Mouse (Mus musculus) neural tube, embryonic 12.5 days (tissue): Measurements from ENCODE around the gene Mmp2. TPM values are rescaled to one million over a fixed set of nuclear protein-coding genes. Genes with fewer than 3 reads are reported as not detected.

Experiments used
- polyA plus RNA-seq: library from polyadenylated mRNA; unstranded; fragments of >200 nt; fragmentation: Nextera tagmentation; extraction: Ambion mirVana; gene quantifications from 2 replicates; pipeline ENCODE4 v1.2.1, GENCODE M21; 2016

The Mmp2 gene
- polyA plus RNA-seq, 1 experiment from 2014 or later: 58.1 TPM

Other genes starting within 250 kb of the Mmp2 start
- 1.4 and 2.2 TPM in 2 replicates for gene Irx6, start 153.0 kb upstream of the Mmp2 start, polyA plus RNA-seq
- 7.8 and 8.4 TPM in 2 replicates for gene Lpcat2, start 28.0 kb downstream of the Mmp2 start, polyA plus RNA-seq
- gene Capns2, start 74.1 kb downstream of the Mmp2 start, polyA plus RNA-seq: 0.32 and 0.47 TPM in 2 replicates
- 0.03 and 0.06 TPM in 2 replicates for gene Slc6a2, start 132.8 kb downstream of the Mmp2 start, polyA plus RNA-seq
- gene Ces1a, start 220.9 kb downstream of the Mmp2 start, polyA plus RNA-seq: not detected in 2 replicates